Mouse (Mus musculus): ENCODE measurements around the gene Enpp3. TPM values are rescaled to one million over a fixed set of nuclear protein-coding genes. Genes with fewer than 3 reads are reported as not detected.

Gene Enpp3
- polyA plus RNA-seq, 1 experiment, result 6.6 TPM

- DNase-seq (ENCODE audit: low spot score), result no peak
Observed at GRCm38 (mm10) chr10:24763257-24763656, 79.4 kb downstream of the Enpp3 start.

GRCm38 (mm10) chr10:24758326-24758915, 84.2 kb downstream of the Enpp3 start:
- no peak for DNase-seq (ENCODE audit: low spot score)

- DNase-seq (ENCODE audit: low spot score), result no peak
Observed at GRCm38 (mm10) chr10:24754874-24755540, 87.6 kb downstream of the Enpp3 start.

GRCm38 (mm10) chr10:24754251-24754835, 88.3 kb downstream of the Enpp3 start:
- no peak for DNase-seq (ENCODE audit: low spot score)

GRCm38 (mm10) chr10:24753536-24754250, 88.9 kb downstream of the Enpp3 start:
- no peak for DNase-seq (ENCODE audit: low spot score)

GRCm38 (mm10) chr10:24742950-24743487, 99.6 kb downstream of the Enpp3 start:
- no peak for DNase-seq (ENCODE audit: low spot score)

- DNase-seq (ENCODE audit: low spot score), result no peak
Observed at GRCm38 (mm10) chr10:24741229-24742198, 101.1 kb downstream of the Enpp3 start.

- DNase-seq (ENCODE audit: low spot score), result no peak
Observed at GRCm38 (mm10) chr10:24739171-24739570, 103.5 kb downstream of the Enpp3 start.

- no peak for DNase-seq (ENCODE audit: low spot score)
Observed at GRCm38 (mm10) chr10:24738456-24738855, 104.2 kb downstream of the Enpp3 start.

- DNase-seq (ENCODE audit: low spot score), result no peak
Observed at GRCm38 (mm10) chr10:24735027-24735777, 107.4 kb downstream of the Enpp3 start.

GRCm38 (mm10) chr10:24727478-24727877, 115.1 kb downstream of the Enpp3 start:
- DNase-seq (ENCODE audit: low spot score), result no peak

- no peak for DNase-seq (ENCODE audit: low spot score)
Observed at GRCm38 (mm10) chr10:24725197-24725596, 117.4 kb downstream of the Enpp3 start.

Other genes with a start within 250 kb of the Enpp3 start
- 51.3 and 115 TPM in 2 replicates for gene Ccn2, start 247.4 kb downstream of the Enpp3 start, polyA plus RNA-seq (2012; rRNA removed)
- 10.2 and 14.5 TPM in 2 replicates for gene Enpp1, start 130.7 kb downstream of the Enpp3 start, polyA plus RNA-seq (2012; rRNA removed)
- gene Med23, start 27.2 kb upstream of the Enpp3 start, polyA plus RNA-seq (2012; rRNA removed), result 18.2 and 19.7 TPM in 2 replicates
- 0.55 and 0.62 TPM in 2 replicates for gene Arg1, start 84.7 kb upstream of the Enpp3 start, polyA plus RNA-seq (2012; rRNA removed)

Data from urinary bladder, adult 2 months (tissue).